Mouse (Mus musculus) lung, postnatal 0 days (tissue): ENCODE measurements around the gene Zfr.

ENCODE experiments used
- CTCF ChIP-seq: IDR thresholded peaks from 2 replicates; pipeline ENCODE4 v1.5.1; 2016; ENCODE audit warnings: antibody characterized with exemption, mild to moderate bottlenecking
- EP300 ChIP-seq: IDR thresholded peaks from 2 replicates; pipeline ENCODE4 v1.6.1; 2016; ENCODE audit warnings: antibody characterized with exemption, mild to moderate bottlenecking, control low read depth

DNA sequence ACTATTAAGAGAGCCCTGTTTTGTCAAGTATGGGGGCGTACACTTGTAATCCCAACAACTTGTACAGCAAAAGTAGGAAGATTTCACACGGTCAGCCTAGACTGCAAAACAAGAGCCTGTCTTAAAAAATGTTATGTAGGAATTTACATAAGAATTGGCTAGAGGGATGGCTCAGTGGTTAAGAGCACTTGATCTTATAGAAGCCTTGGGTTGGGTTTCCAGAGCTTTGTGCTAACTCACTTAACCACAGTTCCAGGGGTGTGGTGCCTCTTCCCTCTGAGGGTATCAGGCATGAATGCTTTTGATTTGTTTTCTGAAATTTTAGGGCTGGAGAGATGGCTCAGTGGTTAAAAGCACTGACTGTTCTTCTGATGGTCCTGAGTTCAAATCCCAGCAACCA, 29.8 kb downstream of the Zfr start:
- TF ChIP-seq CTCF (no peak), EP300 (no peak)
